Mouse (Mus musculus): ENCODE results near the gene Sema6b.

Sema6b gene

DNA sequence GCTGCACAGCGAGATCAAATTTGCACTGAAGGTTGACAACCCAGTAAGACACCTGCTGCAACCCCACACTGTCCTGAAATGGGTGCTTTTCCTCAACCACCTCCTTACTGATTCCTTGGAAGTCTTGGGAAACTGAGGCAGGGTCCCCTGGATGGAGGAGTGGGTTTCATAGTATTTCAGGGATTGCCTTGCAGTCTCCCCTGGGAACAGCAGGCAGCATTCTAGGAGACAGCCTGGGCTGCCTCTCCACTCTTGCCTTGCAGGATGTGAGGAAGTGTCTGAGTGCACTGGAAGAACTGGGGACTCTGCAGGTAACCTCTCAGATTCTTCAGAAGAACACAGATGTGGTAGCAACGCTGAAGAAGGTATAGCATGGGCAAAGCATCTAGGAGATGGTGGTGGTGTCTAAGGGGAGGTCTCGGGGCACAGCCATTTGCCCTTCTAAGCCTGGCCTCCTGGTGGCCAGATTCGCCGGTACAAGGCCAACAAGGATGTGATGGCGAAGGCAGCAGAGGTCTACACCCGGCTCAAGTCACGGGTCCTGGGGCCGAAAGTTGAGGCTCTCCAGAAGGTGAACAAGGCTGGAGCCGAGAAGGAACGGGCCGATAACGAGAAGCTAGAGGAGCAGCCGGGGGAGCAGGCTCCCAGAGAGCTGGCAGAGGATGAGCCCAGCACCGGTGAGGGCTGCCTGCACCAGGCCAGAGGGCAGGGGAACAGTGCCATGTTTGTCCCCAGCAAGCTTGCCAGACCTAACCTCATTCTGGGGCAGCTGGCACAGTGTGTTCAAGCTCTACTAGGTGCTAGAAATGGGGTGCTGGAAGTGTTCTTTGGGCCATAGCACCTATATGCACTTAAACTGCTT is 41.2 kb downstream of the Sema6b start:
- in situ Hi-C loops (cut with MboI; ENCODE audit: unreplicated experiment in 2 of 2), result no loop called here

DNA sequence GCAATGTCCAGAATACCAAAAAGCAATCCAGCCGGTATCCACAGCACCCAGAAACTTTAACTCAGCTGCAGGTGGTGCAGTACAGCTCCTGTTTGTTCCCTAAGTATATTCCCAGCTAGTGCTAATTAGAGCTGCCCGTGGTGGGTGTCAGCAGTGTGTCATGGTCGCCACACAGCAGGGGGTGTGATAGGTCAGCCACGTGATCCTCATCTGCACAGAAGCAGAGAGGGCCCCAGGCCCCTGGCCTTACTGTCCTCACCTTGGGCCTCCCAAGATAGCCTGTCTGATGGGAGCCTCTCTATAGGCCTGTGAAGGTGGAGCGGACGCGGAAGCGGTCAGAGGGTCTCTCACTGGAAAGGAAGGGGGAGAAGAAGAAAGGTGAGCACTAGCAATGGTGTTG is 42.0 kb downstream of the Sema6b start:
- in situ Hi-C loops (cut with MboI; ENCODE audit: unreplicated experiment in 2 of 2), result no loop called here

DNA sequence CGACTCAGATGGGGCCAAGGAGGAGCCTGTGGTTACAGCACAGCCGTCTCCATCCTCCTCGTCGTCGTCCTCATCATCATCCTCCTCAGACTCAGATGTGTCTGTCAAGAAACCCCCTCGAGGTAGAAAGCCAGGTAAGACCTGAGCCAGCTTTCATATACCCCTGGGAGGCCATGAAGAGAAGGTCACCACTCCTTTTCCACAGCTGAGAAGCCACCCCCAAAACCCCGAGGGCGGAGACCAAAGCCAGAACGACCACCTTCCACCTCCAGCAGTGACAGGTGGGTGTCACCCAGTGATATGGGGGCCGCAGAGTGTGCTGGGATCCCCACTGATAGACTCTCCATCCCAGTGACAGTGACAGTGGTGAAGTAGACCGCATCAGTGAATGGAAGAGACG is 43.3 kb downstream of the Sema6b start:
- in situ Hi-C loops (cut with MboI; ENCODE audit: unreplicated experiment in 2 of 2), result no loop called here

DNA sequence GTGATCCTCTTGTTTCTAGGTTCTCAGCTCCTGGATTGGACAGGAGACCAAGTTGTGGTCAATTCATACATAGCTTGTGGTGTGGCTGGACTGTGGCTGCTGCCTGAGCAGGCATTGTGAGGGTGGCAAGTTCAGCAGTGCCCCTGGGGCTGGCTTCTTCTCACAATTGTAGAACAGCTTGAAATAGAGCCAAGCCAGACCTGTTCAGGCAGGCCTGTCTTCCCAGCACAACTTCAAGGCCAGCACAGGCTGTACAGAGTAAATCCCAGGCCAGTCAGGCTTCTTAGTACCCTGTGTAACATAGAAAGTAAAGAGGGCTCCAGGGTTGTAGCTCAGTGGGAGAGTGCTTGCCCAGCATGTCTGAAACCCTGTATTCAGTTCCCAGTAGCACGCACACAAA is 47.3 kb downstream of the Sema6b start:
- in situ Hi-C loops (cut with MboI; ENCODE audit: unreplicated experiment in 2 of 2), result no loop called here

DNA sequence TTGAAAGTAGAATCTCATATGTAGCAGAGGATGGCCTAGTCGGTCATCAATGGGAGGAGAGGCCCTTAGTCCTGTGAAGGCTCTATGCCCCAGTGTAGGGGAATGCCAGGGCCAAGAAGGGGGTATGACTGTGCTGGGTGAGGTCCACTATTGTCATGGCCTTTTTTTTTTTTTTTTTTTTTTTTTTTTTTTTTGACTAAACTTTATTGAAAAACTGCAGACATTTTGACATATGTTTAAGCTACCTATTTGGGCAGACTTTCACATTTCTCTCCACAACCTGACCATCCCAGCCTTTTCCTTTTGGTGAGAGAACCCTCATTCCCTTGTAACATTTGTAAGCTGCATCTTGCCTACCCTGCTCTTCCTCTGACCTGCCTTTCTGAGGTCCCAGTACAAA is 47.8 kb downstream of the Sema6b start:
- in situ Hi-C loops (cut with MboI; ENCODE audit: unreplicated experiment in 2 of 2), result no loop called here

DNA sequence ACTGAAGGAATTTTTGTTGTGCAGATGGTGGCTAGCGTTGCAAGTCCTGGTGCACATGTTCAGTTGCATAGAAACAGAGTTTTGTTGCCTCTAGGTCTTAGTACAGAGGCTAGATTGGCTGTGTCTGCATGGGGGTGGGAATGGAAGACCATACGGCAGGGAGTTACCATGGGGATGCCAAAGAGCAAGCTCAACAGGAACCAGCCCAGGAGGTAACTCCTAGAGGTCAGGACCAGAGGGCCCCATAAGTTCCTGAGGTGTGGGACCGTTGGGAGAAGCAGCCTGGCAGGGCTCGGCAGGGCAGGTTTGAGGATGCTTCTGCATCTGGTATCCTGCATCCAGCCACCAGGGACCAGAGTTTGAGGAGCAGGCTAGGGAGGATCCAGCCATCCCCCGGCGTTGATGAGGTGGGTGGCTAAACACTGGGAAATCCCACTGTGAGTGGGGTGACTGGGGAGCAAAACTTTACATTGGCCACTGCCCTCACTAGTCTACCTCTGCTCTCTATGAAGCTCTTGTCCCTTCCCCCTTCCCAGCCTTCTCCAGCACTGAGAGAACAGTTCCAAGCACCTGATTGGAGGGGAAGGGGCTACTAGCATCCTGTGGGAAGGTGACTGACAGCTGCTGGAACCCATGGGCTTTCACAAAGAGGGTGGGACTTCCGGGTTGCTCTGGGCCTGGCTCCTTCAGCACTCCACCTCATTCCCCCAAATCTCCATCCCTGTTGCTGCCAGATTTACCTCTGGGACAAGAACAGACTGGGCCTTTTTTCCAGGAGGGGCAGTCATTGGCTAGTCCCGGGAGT is 59.2 kb downstream of the Sema6b start:
- in situ Hi-C loops (cut with MboI; ENCODE audit: unreplicated experiment in 2 of 2), result no loop called here

DNA sequence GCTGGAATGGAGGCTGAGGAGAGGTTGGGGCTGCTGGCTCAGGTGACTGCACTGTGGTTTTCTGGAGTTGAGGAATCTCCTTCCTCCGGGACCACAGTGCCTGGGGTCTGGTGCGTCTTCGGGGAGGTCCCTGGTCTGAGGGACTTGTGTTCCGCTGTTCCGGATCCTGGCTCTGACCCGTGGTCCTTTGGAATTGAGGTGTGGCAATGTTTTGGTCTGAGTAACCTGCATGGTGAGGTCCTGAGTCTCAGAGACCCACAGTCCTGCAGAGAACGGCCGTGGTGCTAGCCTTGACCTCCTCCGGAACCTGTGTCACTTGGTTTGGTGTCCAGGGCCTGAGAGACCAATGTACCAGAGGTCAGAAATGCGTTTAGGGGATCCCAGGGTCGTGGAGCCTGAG is 60.2 kb downstream of the Sema6b start:
- in situ Hi-C loops (cut with MboI; ENCODE audit: unreplicated experiment in 2 of 2), result loop anchor here in 1 of 2 experiments (5.0 kb wide), 1 partner anchor 38 kb away; the partner anchor contains the start of gene Chaf1a

DNA sequence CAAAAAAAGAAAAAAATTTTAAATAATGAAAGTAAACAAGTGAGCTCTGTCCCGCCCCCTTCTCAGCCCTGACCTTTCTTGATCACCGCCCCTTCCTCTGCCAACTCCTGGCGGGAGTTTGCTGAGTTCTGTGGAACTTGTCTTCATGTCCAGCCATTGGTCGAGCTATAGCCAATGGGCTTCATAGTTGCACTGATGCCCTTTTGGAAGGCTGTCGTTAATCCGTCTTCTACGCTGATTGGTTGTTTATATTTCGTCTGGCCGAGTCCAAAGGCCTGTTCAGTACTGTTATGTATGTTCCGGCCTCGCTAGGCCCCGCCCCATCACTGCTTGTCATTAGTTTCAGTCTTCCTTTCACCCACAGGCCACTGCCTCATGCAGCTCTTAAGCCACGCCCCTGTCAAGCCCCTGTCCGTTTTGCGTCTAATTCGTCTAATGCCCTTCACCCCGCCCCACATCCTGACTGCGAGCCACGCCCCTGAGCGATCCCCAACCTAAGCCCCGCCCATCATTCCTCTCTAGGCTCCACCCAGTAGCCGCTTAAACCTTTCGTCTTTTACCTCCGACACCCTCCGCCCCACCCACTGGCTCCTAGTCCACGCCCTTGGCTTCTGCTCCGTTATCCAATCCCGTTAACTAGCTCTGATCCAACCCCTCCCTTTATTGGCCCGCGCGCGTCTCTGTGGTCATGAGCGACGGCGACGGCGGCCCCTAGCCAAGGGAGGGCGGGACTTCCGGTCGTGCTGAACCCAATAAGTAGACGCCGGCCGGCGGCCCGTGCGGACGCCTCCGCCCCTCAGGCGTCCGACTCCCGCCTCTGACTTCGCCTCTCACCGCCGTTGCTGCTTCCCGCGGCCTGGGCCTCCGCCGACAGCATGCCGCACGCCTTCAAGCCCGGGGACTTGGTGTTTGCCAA is 61.0 kb downstream of the Sema6b start, which contains the start of gene Hdgfl2:
TSS of gene Hdgfl2 (plus strand) at position 755 of the 916 bp plus-strand sequence.
- in situ Hi-C loops (cut with MboI; ENCODE audit: unreplicated experiment in 2 of 2), result loop anchor here in 1 of 2 experiments (5.0 kb wide), 1 partner anchor 37 kb away; the partner anchor contains the start of gene Chaf1a

DNA sequence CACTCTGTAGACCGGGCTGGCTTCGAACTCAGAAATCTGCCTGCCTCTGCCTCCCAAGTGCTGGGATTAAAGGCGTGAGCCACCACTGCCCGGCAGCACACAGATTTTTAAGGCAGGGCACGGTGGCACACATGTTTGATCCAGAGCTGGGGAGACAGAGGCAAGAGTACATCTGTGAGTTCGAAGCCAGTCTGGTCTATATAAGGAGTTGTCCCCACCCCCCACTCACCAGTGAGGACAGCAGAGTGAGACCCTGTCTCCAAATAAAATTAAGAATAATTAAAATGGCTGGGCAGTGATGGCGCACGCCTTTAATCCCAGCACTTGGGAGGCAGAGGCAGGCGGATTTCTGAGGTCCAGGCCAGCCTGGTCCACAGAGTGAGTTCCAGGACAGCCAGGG is 61.8 kb downstream of the Sema6b start:
- in situ Hi-C loops (cut with MboI; ENCODE audit: unreplicated experiment in 2 of 2), result loop anchor here in 1 of 2 experiments (5.0 kb wide), 1 partner anchor 36 kb away; the partner anchor contains the start of gene Chaf1a

DNA sequence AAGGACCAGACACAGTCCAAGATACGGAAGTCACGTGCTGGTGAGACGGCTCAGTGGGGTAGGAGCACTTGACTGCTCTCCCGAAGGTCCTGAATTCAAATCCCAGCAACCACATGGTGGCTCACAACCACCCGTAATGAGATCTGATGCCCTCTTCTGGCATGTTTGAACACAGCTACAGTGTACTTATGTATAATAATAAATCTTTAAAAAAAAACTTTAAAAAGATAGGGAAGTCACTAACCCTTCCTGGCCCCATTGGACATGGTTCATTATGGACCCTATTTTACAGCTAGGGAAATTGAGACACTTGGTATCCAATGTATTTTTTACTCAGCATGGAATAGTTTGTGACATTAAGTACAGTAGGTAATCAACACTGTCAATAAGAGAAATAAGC is 62.6 kb downstream of the Sema6b start:
- in situ Hi-C loops (cut with MboI; ENCODE audit: unreplicated experiment in 2 of 2), result loop anchor here in 1 of 2 experiments (5.0 kb wide), 1 partner anchor 35 kb away; the partner anchor contains the start of gene Chaf1a

DNA sequence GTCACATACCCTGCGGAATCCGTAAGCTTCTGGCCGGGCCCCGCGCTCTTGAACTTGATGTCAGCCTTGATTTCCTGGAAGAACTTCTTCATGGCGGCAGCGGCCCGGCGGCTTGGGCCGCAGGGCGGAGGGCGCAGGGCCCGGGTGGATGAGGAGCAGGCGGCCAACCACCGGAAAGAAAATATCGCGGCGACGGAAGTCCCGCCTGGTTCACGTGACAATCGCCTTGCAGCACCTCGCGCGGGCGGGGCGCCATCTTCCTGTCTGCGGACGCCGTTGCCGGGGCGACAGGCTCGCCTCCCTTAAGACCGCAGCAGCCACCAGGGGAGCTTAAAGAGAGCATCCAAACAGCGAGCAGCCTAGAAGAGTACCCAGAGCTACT is 65.3 kb downstream of the Sema6b start, which contains the start of gene Ubxn6:
TSS of gene Ubxn6 (minus strand) at position 202 of the 382 bp plus-strand sequence.
- in situ Hi-C loops (cut with MboI; ENCODE audit: unreplicated experiment in 2 of 2), result loop anchor here in 1 of 2 experiments (5.0 kb wide), 1 partner anchor 33 kb away; the partner anchor contains the start of gene Chaf1a

DNA sequence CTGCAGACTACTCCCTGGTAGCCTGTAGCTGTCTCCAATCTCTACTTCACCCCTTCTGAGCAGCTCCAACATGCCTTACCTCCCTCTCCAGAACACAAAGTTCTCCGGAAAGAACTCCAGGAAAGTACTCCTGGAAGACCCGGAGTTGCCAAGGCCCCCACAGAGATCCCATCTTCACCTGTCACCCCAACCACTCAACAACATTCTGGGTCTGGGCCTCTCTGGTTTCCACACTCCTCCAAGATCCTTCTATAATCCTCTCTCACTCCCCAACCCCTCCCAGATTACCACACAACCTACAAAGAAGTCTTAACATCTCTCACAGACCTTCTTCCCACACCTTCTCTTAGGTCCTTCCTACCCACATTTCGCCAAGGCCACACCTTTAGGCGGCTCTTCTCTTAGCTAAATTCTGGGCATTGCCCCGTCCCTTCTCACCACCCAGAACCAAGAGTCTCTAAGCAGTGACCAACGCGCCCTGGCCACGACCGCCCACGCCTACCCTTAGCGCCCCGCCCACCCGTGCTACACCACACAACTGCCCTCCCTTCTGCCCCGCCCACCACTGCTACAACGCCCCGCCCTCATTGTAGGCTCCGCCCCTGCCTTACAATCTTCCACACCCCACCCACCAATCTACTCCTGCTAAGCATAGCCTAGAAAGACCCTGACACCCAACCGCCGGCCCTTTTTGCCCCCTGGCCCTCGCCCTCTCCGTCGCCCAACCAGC is 65.9 kb downstream of the Sema6b start:
- in situ Hi-C loops (cut with MboI; ENCODE audit: unreplicated experiment in 2 of 2), result no loop called here

Data from v-Abl transformed pro-B cells (cell line).